Mouse (Mus musculus): ENCODE data around the gene Wiz. TPM values are rescaled to one million over a fixed set of nuclear protein-coding genes. Genes with fewer than 3 reads are reported as not detected.
A peak's percentile ranks its signal among the peaks of the same experiment; 100 is the strongest.

The Wiz gene
- polyA plus RNA-seq, 1 experiment from 2014 or later, result 34.0 TPM

DNA sequence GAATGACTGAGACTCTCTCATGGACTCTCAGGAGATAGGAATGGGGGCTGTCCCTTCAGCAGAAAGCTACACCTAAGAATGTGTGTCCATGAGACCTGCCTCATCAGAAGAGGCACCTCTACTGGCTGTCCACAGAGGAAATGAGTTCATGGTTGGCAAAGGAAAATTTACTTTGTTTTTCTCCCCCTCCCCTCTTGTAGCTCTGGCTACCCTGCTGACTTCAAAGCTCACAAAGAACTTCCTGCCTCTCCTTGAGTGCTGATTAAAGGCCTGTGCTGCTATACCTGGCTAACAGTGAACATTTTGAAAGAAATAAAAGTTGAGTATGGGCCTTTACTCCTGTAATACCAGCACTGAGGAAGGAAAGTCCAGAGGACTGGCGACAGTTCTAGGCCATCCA, 48.1 kb downstream of the Wiz start:
- Histone ChIP-seq H3K4me3 (no peak overlapping the region), H3K9me3 (no peaks in the 10 kb centered on the region), H3K36me3 (peaks cover 41% of the 10 kb centered on the region), H3K4me1 (no peaks in the 10 kb centered on the region), H3K27me3 (no peaks in the 10 kb centered on the region), H3K4me2 (replicated peaks) (no peak overlapping the region), H3K9ac (no peak overlapping the region), H3K27ac (no peak overlapping the region)
- no peak for ATAC-seq (ENCODE audit: insufficient number of reproducible peaks, insufficient read depth, low FRiP score, low TSS enrichment)
- 97% methylated on average over 1 of the region's 1 CpGs for WGBS

DNA sequence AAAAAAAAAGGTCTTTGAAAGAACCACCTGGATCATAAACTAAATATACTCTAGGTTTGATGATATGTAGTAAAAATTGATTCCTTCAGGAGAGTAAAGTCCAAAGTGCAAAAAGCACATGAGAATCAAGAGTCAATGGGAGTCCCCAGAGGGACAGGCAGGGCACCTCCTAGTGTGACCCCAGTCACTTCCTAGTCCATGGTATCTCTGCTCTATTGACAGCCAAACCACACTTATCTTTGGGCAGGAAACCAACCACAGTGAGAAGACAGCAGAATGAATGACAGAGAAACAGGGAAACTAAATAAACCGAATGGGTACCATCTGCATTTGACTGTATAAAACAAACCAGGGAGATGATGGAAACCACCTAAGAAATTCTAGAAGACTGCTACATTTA, 49.1 kb downstream of the Wiz start:
- Histone ChIP-seq H3K4me3 (no peak overlapping the region), H3K27me3 (no peaks in the 10 kb centered on the region), H3K27ac (no peak overlapping the region), H3K9ac (no peak overlapping the region), H3K9me3 (no peaks in the 10 kb centered on the region), H3K4me2 (replicated peaks) (no peak overlapping the region), H3K36me3 (peaks cover 51% of the 10 kb centered on the region), H3K4me1 (no peaks in the 10 kb centered on the region)
- no peak for ATAC-seq (ENCODE audit: insufficient number of reproducible peaks, insufficient read depth, low FRiP score, low TSS enrichment)
- WGBS, result 81% methylated on average over 1 of the region's 1 CpGs

GRCm38 (mm10) chr17:32335869-32336268, 53.4 kb downstream of the Wiz start:
- H3K36me3 ChIP-seq, result peaks cover 76% of the 10 kb centered on the region
- H3K4me1 ChIP-seq, result no peaks in the 10 kb centered on the region
- no peaks in the 10 kb centered on the region for H3K27me3 ChIP-seq
- no peak for ATAC-seq (ENCODE audit: insufficient number of reproducible peaks, insufficient read depth, low FRiP score, low TSS enrichment)
- H3K4me2 ChIP-seq (replicated peaks), result no peak overlapping the region
- no peak overlapping the region for H3K9ac ChIP-seq
- 77% methylated on average over 2 of the region's 2 CpGs for WGBS
- H3K27ac ChIP-seq, result no peak overlapping the region
- no peaks in the 10 kb centered on the region for H3K9me3 ChIP-seq
- no peak overlapping the region for H3K4me3 ChIP-seq

- no peaks in the 10 kb centered on the region for H3K9me3 ChIP-seq
- H3K4me2 ChIP-seq (replicated peaks), result no peak overlapping the region
- peaks cover 77% of the 10 kb centered on the region for H3K36me3 ChIP-seq
- no peak for ATAC-seq (ENCODE audit: insufficient number of reproducible peaks, insufficient read depth, low FRiP score, low TSS enrichment)
- no peaks in the 10 kb centered on the region for H3K27me3 ChIP-seq
- H3K4me1 ChIP-seq, result no peaks in the 10 kb centered on the region
- H3K4me3 ChIP-seq, result no peak overlapping the region
- 92% methylated on average over 12 of the region's 12 CpGs for WGBS
- no peak overlapping the region for H3K9ac ChIP-seq
- no peak overlapping the region for H3K27ac ChIP-seq
These were observed 54.3 kb downstream of the Wiz start for GRCm38 (mm10) chr17:32334921-32335320.

- no peak overlapping the region; the same call in 1 of the 2 replicates for H3K9ac ChIP-seq
- ATAC-seq (ENCODE audit: insufficient number of reproducible peaks, insufficient read depth, low FRiP score, low TSS enrichment), result peak; percentile 68; the same call in 1 of the 2 replicates
- H3K4me1 ChIP-seq, result no peaks in the 10 kb centered on the region
- no peaks in the 10 kb centered on the region for H3K27me3 ChIP-seq
- no peak overlapping the region for H3K4me3 ChIP-seq
- no peaks in the 10 kb centered on the region for H3K9me3 ChIP-seq
- H3K36me3 ChIP-seq, result peaks cover 84% of the 10 kb centered on the region
- H3K4me2 ChIP-seq (replicated peaks), result no peak overlapping the region
- 87% methylated on average over 31 of the region's 31 CpGs for WGBS
- H3K27ac ChIP-seq, result no peak overlapping the region
These were observed 55.5 kb downstream of the Wiz start for GRCm38 (mm10) chr17:32333675-32334303.

DNA sequence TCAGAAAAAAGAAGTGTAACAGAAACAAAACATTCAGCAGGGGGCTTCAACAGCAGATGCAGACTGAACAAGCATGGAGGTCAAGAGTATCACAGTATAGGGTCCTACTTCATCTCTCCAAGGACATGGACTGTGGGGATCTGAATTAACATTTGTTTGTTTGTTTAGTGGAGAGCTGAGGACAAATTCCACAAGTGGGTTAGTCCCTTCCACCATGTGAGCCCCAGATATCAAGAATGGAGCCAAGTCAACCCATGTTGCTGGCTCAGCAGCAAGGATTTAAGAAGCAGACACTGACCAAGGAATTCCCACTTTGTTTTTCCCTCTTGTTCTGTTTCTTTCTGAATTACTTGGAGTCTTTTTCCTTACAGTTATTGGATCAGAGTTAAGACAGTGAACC, 61.7 kb downstream of the Wiz start:
- no peak overlapping the region for H3K9ac ChIP-seq
- H3K4me2 ChIP-seq (replicated peaks), result no peak overlapping the region
- ATAC-seq (ENCODE audit: insufficient number of reproducible peaks, insufficient read depth, low FRiP score, low TSS enrichment), result no peak
- no peak overlapping the region for H3K27ac ChIP-seq
- H3K9me3 ChIP-seq, result no peaks in the 10 kb centered on the region
- no peaks in the 10 kb centered on the region for H3K27me3 ChIP-seq
- H3K36me3 ChIP-seq, result peaks cover 52% of the 10 kb centered on the region
- peaks cover 2% of the 10 kb centered on the region; the same call in 1 of the 2 replicates for H3K4me1 ChIP-seq
- H3K4me3 ChIP-seq, result no peak overlapping the region

GRCm38 (mm10) chr17:32322809-32323208, 66.4 kb downstream of the Wiz start:
- Histone ChIP-seq H3K9ac (no peak overlapping the region), H3K4me1 (peaks cover 18% of the 10 kb centered on the region), H3K27ac (no peak overlapping the region), H3K27me3 (no peaks in the 10 kb centered on the region), H3K9me3 (no peaks in the 10 kb centered on the region), H3K36me3 (peaks cover 30% of the 10 kb centered on the region), H3K4me3 (no peak overlapping the region), H3K4me2 (replicated peaks) (no peak overlapping the region)
- no peak for ATAC-seq (ENCODE audit: insufficient number of reproducible peaks, insufficient read depth, low FRiP score, low TSS enrichment)
- WGBS, result 85% methylated on average over 1 of the region's 1 CpGs

DNA sequence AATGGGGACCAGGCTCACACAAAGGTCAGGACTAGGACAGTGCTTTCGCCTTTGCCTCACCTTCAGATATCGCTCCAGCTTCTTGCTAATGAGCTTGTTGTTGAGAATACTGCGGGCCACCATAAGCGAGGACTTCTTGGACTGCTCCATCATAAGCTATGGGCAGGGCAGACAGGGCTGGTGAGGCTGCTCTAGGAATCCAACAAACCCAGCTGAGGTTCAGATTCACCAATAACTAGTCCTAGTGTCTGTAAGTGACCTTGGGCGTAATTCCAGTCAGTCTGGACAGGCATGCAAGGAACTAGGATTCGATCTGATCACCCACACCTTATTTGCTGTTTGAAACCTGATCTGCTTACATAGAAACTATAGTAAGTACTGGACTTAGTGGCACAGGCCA, 67.4 kb downstream of the Wiz start:
- Histone ChIP-seq H3K9ac (peak overlapping the region; percentile 77), H3K27me3 (no peaks in the 10 kb centered on the region), H3K27ac (peak overlapping the region; percentile 91), H3K4me3 (peak overlapping the region; percentile 78), H3K4me1 (peaks cover 18% of the 10 kb centered on the region), H3K36me3 (peaks cover 34% of the 10 kb centered on the region), H3K4me2 (replicated peaks) (peak overlapping the region; percentile 89), H3K9me3 (no peaks in the 10 kb centered on the region)
- no peak for ATAC-seq (ENCODE audit: insufficient number of reproducible peaks, insufficient read depth, low FRiP score, low TSS enrichment)
- 22% methylated on average over 6 of the region's 6 CpGs for WGBS

DNA sequence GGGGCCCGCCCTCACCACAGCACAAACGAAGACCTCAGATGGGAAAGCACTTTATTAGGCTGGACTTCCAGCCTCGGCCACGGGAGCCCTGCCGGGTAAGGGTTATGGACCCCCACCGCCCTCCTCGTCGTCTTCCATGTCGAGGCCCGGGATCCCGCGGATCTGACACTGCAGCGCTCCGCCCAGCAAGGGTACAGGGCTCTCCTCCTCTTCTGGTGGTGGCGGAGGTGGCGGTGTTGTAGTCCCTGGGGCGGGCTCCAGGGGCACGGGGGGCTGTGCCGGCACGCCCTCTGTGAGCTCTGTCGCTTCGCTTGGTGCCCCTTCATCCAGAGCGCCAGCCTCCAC, 67.9 kb downstream of the Wiz start:
- under 1% methylated on average over 23 of the region's 23 CpGs for WGBS
- ATAC-seq (ENCODE audit: insufficient number of reproducible peaks, insufficient read depth, low FRiP score, low TSS enrichment), result peak; percentile 57

DNA sequence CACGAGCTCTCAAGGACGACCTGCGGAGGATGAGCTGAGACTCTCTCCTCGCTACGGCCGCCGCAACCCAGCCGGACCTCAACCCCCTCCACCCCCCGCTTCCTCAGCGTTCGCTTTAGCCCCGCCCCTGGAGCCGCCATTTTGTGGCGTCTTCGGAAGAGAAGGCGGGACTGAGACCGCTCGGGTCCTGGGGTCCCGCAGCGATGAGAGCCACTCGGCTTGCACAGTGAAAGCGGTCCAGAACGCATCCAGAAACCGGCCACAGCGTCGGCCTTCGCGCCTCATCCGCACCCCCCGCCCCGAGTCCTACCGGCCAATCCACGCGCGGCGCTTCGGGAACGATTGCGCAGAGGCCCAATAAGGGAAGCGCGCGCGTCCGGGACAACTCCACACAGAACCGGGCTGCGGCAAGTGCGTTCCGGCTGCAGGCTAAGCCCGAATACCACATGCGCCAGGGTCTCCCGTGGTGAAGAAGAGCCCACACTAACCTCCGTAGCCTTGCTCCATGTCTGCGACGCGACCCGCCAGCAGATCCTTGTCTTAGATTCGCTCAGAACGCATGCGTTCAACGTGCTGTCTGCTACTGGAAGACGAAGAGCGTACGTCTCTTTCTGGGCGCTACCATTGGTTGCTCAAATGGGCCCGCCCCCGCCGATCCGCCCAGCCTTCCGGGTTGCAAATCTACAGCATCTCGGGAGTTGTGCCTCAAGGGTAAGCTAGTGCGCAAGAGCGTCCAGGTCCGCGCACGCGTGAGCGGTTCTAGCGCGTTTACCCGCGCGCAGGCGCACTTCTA, 68.4 kb downstream of the Wiz start, which contains the start of gene Akap8:
Akap8 (minus strand) TSS at position 642 of the 793 bp plus-strand sequence.
- Histone ChIP-seq H3K36me3 (peaks cover 37% of the 10 kb centered on the region), H3K4me1 (peaks cover 18% of the 10 kb centered on the region), H3K27me3 (no peaks in the 10 kb centered on the region), H3K9me3 (no peaks in the 10 kb centered on the region), H3K4me2 (replicated peaks) (peak within 1 kb of the TSS; percentile 89), H3K9ac (peak within 1 kb of the TSS; percentile 86), H3K4me3 (peak within 1 kb of the TSS; percentile 78), H3K27ac (peak within 1 kb of the TSS; percentile 94)
- peak; percentile 99 for ATAC-seq (ENCODE audit: insufficient number of reproducible peaks, insufficient read depth, low FRiP score, low TSS enrichment)
- under 1% methylated on average over 82 of the region's 83 CpGs for WGBS

More for the DNA sequence above, 67.9 kb downstream of the Wiz start:
- Histone ChIP-seq H3K4me3 (peak overlapping the region; percentile 78), H3K27me3 (no peaks in the 10 kb centered on the region), H3K9ac (peak overlapping the region; percentile 77), H3K4me1 (peaks cover 18% of the 10 kb centered on the region), H3K4me2 (replicated peaks) (peak overlapping the region; percentile 89), H3K27ac (peak overlapping the region; percentile 91), H3K9me3 (no peaks in the 10 kb centered on the region), H3K36me3 (peaks cover 37% of the 10 kb centered on the region)

GRCm38 (mm10) chr17:32319950-32320349, 69.3 kb downstream of the Wiz start:
- WGBS, result 1% methylated on average over 7 of the region's 7 CpGs

GRCm38 (mm10) chr17:32317708-32318107, 71.5 kb downstream of the Wiz start:
- Histone ChIP-seq H3K4me2 (replicated peaks) (no peak overlapping the region), H3K4me3 (no peak overlapping the region), H3K4me1 (peaks cover 18% of the 10 kb centered on the region), H3K9me3 (no peaks in the 10 kb centered on the region), H3K27ac (no peak overlapping the region), H3K36me3 (peaks cover 58% of the 10 kb centered on the region), H3K27me3 (no peaks in the 10 kb centered on the region), H3K9ac (no peak overlapping the region)
- WGBS, result 89% methylated on average over 3 of the region's 3 CpGs
- ATAC-seq (ENCODE audit: insufficient number of reproducible peaks, insufficient read depth, low FRiP score, low TSS enrichment), result no peak

More at GRCm38 (mm10) chr17:32319950-32320349, 69.3 kb downstream of the Wiz start:
- Histone ChIP-seq H3K27me3 (no peaks in the 10 kb centered on the region), H3K9me3 (no peaks in the 10 kb centered on the region), H3K9ac (peak overlapping the region; percentile 86), H3K27ac (peak overlapping the region; percentile 94), H3K4me2 (replicated peaks) (peak overlapping the region; percentile 89), H3K36me3 (peaks cover 44% of the 10 kb centered on the region), H3K4me3 (peak overlapping the region; percentile 78), H3K4me1 (peaks cover 18% of the 10 kb centered on the region)
- ATAC-seq (ENCODE audit: insufficient number of reproducible peaks, insufficient read depth, low FRiP score, low TSS enrichment), result no peak

Data from embryonic facial prominence, embryonic 12.5 days (tissue).